Mouse (Mus musculus) testis, adult 2 months (tissue): ENCODE measurements around the gene Rnh1.

ENCODE experiments used
- CTCF ChIP-seq: fragments of 200-500 bp; IDR thresholded peaks from 2 replicates; pipeline ENCODE4 v1.5.1; 2012; ENCODE audit warnings: low read depth, mild to moderate bottlenecking, inconsistent platforms, low read length, moderate library complexity; ENCODE audit not compliant: control insufficient read depth, insufficient read depth, insufficient replicate concordance
- POLR2A ChIP-seq: fragments of 200-500 bp; IDR thresholded peaks from 2 replicates; pipeline ENCODE4 v1.6.1; 2012; ENCODE audit warnings: low read depth, mild to moderate bottlenecking, inconsistent platforms, low read length, moderate library complexity; ENCODE audit not compliant: control insufficient read depth

GRCm38 (mm10) chr7:141172116-141173006, at the start of gene Rnh1:
- TF ChIP-seq POLR2A (no peak), CTCF (no peak)
